Mouse (Mus musculus) neural tube, embryonic 12.5 days (tissue): Measurements from ENCODE around the gene Cnih3. TPM values are rescaled to one million over a fixed set of nuclear protein-coding genes. Genes with fewer than 3 reads are reported as not detected.

Experiments
- ATAC-seq: fragments of 200-750 bp; cut with Nextera tagmentation; 2 replicates; pipeline ENCODE4 v1.8.0; 2017; ENCODE audit warnings: low read depth, mild to moderate bottlenecking, moderate TSS enrichment, moderate library complexity; ENCODE audit not compliant: low FRiP score
- H3K27ac ChIP-seq: fragments of 300-500 bp; sonication (generic); 2 replicates; pipeline ENCODE4 v1.5.1; 2016
- H3K27me3 ChIP-seq: fragments of 300-500 bp; sonication (generic); replicated peaks from 2 replicates; pipeline ENCODE4 v1.6.1; 2016; ENCODE audit warnings: mild to moderate bottlenecking
- H3K36me3 ChIP-seq: fragments of 300-500 bp; sonication (generic); 2 replicates; pipeline ENCODE4 v1.6.1; 2016; ENCODE audit warnings: mild to moderate bottlenecking
- H3K4me1 ChIP-seq: fragments of 300-500 bp; sonication (generic); 2 replicates; pipeline ENCODE4 v1.6.1; 2016
- H3K4me2 ChIP-seq: fragments of 300-500 bp; sonication (generic); replicated peaks from 2 replicates; pipeline ENCODE4 v1.6.1; 2016; ENCODE audit warnings: mild to moderate bottlenecking
- H3K4me3 ChIP-seq: fragments of 300-500 bp; sonication (generic); 2 replicates; pipeline ENCODE4 v1.5.1; 2016
- H3K9ac ChIP-seq: fragments of 300-500 bp; sonication (generic); 2 replicates; pipeline ENCODE4 v1.6.1; 2016; ENCODE audit warnings: mild to moderate bottlenecking
- H3K9me3 ChIP-seq: fragments of 300-500 bp; sonication (generic); 2 replicates; pipeline ENCODE4 v1.6.1; 2016; ENCODE audit warnings: mild to moderate bottlenecking
- WGBS: fragments of 180-500 bp; shearing (Covaris S2); methylation state at CpG from one replicate; pipeline ENCODE4 v1.1.7; 2016; 5-methylcytosine and 5-hydroxymethylcytosine counted together
- polyA plus RNA-seq: library from polyadenylated mRNA; unstranded; fragments of >200 nt; fragmentation: Nextera tagmentation; extraction: Ambion mirVana; gene quantifications from 2 replicates; pipeline ENCODE4 v1.2.1, GENCODE M21; 2016

Cnih3 gene
- polyA plus RNA-seq, result 4.3 and 4.7 TPM in 2 replicates

- H3K27ac ChIP-seq, result no peak within 1 kb of the TSS
- H3K4me1 ChIP-seq, result peaks cover 21% of the 10 kb centered on the region
- peaks cover 49% of the 10 kb centered on the region for H3K27me3 ChIP-seq
- WGBS, result under 1% methylated on average over 78 of the region's 78 CpGs
- peak; percentile 80 for ATAC-seq
- peak within 1 kb of the TSS; percentile 52 for H3K9ac ChIP-seq
- peak within 1 kb of the TSS; percentile 100 for H3K4me2 ChIP-seq
- H3K36me3 ChIP-seq, result no peaks in the 10 kb centered on the region
- no peaks in the 10 kb centered on the region for H3K9me3 ChIP-seq
- H3K4me3 ChIP-seq, result peak within 1 kb of the TSS; percentile 58
Measured at GRCm38 (mm10) chr1:181352367-181353199, at the start of gene Cnih3. Gene Cnih3, plus strand, starts transcription at chr1:181352628.

GRCm38 (mm10) chr1:181307981-181308380 is 44.4 kb upstream of the Cnih3 start:
- ATAC-seq, result no peak
- no peak overlapping the region for H3K27ac ChIP-seq
- no peaks in the 10 kb centered on the region for H3K9me3 ChIP-seq
- WGBS, result 82% methylated on average over 3 of the region's 3 CpGs
- H3K4me2 ChIP-seq, result no peak overlapping the region
- no peaks in the 10 kb centered on the region for H3K27me3 ChIP-seq
- no peaks in the 10 kb centered on the region for H3K36me3 ChIP-seq
- H3K4me1 ChIP-seq, result no peaks in the 10 kb centered on the region
- no peak overlapping the region for H3K4me3 ChIP-seq
- H3K9ac ChIP-seq, result no peak overlapping the region

DNA sequence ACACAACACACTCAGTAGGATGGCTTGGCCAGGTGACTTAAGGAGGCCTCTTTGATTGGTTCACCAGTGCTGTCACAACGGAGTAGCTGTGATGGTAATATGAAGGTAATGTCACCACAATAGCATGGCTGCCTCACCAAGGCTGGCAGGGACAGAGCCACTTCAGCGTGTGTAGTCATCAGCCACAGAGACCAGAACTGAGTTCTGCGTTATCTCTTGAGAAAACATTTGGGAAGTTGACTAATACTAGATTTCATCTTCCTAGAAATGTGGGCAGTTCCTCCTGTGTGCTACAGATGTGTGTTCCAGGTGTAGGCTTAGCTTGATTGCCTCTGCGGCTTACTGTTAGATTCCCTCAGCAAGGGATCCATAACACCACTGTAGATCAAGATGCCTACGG is 41.7 kb upstream of the Cnih3 start:
- WGBS, result 92% methylated on average over 5 of the region's 5 CpGs
- Histone ChIP-seq H3K4me2 (no peak overlapping the region), H3K27ac (no peak overlapping the region), H3K4me3 (no peak overlapping the region), H3K9ac (no peak overlapping the region), H3K4me1 (no peaks in the 10 kb centered on the region), H3K36me3 (no peaks in the 10 kb centered on the region), H3K9me3 (no peaks in the 10 kb centered on the region), H3K27me3 (no peaks in the 10 kb centered on the region)
- no peak for ATAC-seq

GRCm38 (mm10) chr1:181312115-181313045 is 40.0 kb upstream of the Cnih3 start:
- H3K36me3 ChIP-seq, result no peaks in the 10 kb centered on the region
- WGBS, result 92% methylated on average over 15 of the region's 15 CpGs
- H3K27ac ChIP-seq, result no peak overlapping the region
- H3K4me3 ChIP-seq, result no peak overlapping the region
- no peak overlapping the region for H3K4me2 ChIP-seq
- no peaks in the 10 kb centered on the region for H3K27me3 ChIP-seq
- no peaks in the 10 kb centered on the region for H3K9me3 ChIP-seq
- ATAC-seq, result no peak
- H3K9ac ChIP-seq, result no peak overlapping the region
- no peaks in the 10 kb centered on the region for H3K4me1 ChIP-seq

GRCm38 (mm10) chr1:181313046-181313415 is 39.4 kb upstream of the Cnih3 start:
- Histone ChIP-seq H3K9ac (no peak overlapping the region), H3K4me1 (no peaks in the 10 kb centered on the region), H3K9me3 (no peaks in the 10 kb centered on the region), H3K27ac (no peak overlapping the region), H3K4me3 (no peak overlapping the region), H3K36me3 (no peaks in the 10 kb centered on the region), H3K27me3 (no peaks in the 10 kb centered on the region), H3K4me2 (no peak overlapping the region)
- WGBS, result 91% methylated on average over 8 of the region's 8 CpGs
- no peak for ATAC-seq

- H3K27ac ChIP-seq, result no peak overlapping the region
- H3K9ac ChIP-seq, result no peak overlapping the region
- no peak overlapping the region for H3K4me3 ChIP-seq
- ATAC-seq, result no peak
- no peaks in the 10 kb centered on the region for H3K4me1 ChIP-seq
- no peaks in the 10 kb centered on the region for H3K27me3 ChIP-seq
- H3K4me2 ChIP-seq, result no peak overlapping the region
- no peaks in the 10 kb centered on the region for H3K36me3 ChIP-seq
- H3K9me3 ChIP-seq, result no peaks in the 10 kb centered on the region
- 92% methylated on average over 10 of the region's 10 CpGs for WGBS
Measured at GRCm38 (mm10) chr1:181314301-181314700, 38.1 kb upstream of the Cnih3 start.

- Histone ChIP-seq H3K27me3 (no peaks in the 10 kb centered on the region), H3K36me3 (no peaks in the 10 kb centered on the region), H3K9me3 (no peaks in the 10 kb centered on the region), H3K4me2 (no peak overlapping the region), H3K4me1 (no peaks in the 10 kb centered on the region), H3K27ac (no peak overlapping the region), H3K4me3 (no peak overlapping the region), H3K9ac (no peak overlapping the region)
- ATAC-seq, result no peak
- WGBS, result 93% methylated on average over 3 of the region's 3 CpGs
Measured at GRCm38 (mm10) chr1:181315350-181315749, 37.1 kb upstream of the Cnih3 start.

GRCm38 (mm10) chr1:181316571-181316970 is 35.9 kb upstream of the Cnih3 start:
- ATAC-seq, result no peak
- Histone ChIP-seq H3K4me3 (no peak overlapping the region), H3K27me3 (no peaks in the 10 kb centered on the region), H3K9me3 (no peaks in the 10 kb centered on the region), H3K36me3 (no peaks in the 10 kb centered on the region), H3K4me1 (no peaks in the 10 kb centered on the region), H3K27ac (no peak overlapping the region), H3K9ac (no peak overlapping the region), H3K4me2 (no peak overlapping the region)
- 82% methylated on average over 5 of the region's 5 CpGs for whole genome bisulfite sequencing

GRCm38 (mm10) chr1:181319466-181319865 is 33.0 kb upstream of the Cnih3 start:
- WGBS, result 83% methylated on average over 6 of the region's 6 CpGs
- Histone ChIP-seq H3K36me3 (no peaks in the 10 kb centered on the region), H3K4me2 (no peak overlapping the region), H3K4me1 (no peaks in the 10 kb centered on the region), H3K9ac (no peak overlapping the region), H3K27ac (no peak overlapping the region), H3K9me3 (no peaks in the 10 kb centered on the region), H3K4me3 (no peak overlapping the region), H3K27me3 (no peaks in the 10 kb centered on the region)
- ATAC-seq, result no peak

DNA sequence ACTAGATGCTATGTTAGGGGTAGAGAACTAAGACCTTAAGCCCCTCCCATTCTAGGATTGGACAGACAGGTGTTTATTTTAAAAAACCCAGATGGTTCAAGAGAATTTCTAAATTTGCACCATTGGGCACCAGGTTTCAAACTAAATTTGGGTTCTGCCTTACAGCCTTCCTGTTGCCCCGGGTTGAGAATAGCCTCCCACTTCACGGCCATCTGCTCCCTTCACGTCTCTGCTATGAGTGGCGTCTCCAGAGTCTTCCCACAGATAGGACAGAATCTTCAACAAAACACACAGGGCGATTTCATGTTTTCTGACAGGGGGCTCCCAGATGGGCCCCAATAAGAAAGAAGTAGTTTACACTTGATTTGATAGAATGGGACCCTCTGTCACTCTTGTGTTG is 31.3 kb upstream of the Cnih3 start:
- H3K4me2 ChIP-seq, result no peak overlapping the region
- no peaks in the 10 kb centered on the region for H3K27me3 ChIP-seq
- 89% methylated on average over 5 of the region's 5 CpGs for WGBS
- H3K36me3 ChIP-seq, result no peaks in the 10 kb centered on the region
- no peaks in the 10 kb centered on the region for H3K9me3 ChIP-seq
- no peaks in the 10 kb centered on the region for H3K4me1 ChIP-seq
- ATAC-seq, result no peak
- H3K9ac ChIP-seq, result no peak overlapping the region
- no peak overlapping the region for H3K4me3 ChIP-seq
- H3K27ac ChIP-seq, result no peak overlapping the region

GRCm38 (mm10) chr1:181323134-181323533 is 29.3 kb upstream of the Cnih3 start:
- H3K4me3 ChIP-seq, result no peak overlapping the region
- WGBS, result 92% methylated on average over 3 of the region's 3 CpGs
- H3K27ac ChIP-seq, result no peak overlapping the region

GRCm38 (mm10) chr1:181327137-181327536 is 25.3 kb upstream of the Cnih3 start:
- no peaks in the 10 kb centered on the region for H3K9me3 ChIP-seq
- 94% methylated on average over 5 of the region's 5 CpGs for WGBS
- H3K36me3 ChIP-seq, result no peaks in the 10 kb centered on the region
- H3K9ac ChIP-seq, result no peak overlapping the region
- H3K4me3 ChIP-seq, result no peak overlapping the region
- no peak overlapping the region for H3K4me2 ChIP-seq
- no peaks in the 10 kb centered on the region for H3K4me1 ChIP-seq
- no peaks in the 10 kb centered on the region for H3K27me3 ChIP-seq
- H3K27ac ChIP-seq, result no peak overlapping the region
- ATAC-seq, result no peak

More at GRCm38 (mm10) chr1:181323134-181323533, 29.3 kb upstream of the Cnih3 start:
- Histone ChIP-seq H3K4me2 (no peak overlapping the region), H3K27me3 (no peaks in the 10 kb centered on the region), H3K9ac (no peak overlapping the region), H3K36me3 (no peaks in the 10 kb centered on the region), H3K4me1 (no peaks in the 10 kb centered on the region), H3K9me3 (no peaks in the 10 kb centered on the region)
- ATAC-seq, result no peak
